Comparison of ENCODE assay signal across 8 mouse cellular contexts in the genomic region with DNA sequence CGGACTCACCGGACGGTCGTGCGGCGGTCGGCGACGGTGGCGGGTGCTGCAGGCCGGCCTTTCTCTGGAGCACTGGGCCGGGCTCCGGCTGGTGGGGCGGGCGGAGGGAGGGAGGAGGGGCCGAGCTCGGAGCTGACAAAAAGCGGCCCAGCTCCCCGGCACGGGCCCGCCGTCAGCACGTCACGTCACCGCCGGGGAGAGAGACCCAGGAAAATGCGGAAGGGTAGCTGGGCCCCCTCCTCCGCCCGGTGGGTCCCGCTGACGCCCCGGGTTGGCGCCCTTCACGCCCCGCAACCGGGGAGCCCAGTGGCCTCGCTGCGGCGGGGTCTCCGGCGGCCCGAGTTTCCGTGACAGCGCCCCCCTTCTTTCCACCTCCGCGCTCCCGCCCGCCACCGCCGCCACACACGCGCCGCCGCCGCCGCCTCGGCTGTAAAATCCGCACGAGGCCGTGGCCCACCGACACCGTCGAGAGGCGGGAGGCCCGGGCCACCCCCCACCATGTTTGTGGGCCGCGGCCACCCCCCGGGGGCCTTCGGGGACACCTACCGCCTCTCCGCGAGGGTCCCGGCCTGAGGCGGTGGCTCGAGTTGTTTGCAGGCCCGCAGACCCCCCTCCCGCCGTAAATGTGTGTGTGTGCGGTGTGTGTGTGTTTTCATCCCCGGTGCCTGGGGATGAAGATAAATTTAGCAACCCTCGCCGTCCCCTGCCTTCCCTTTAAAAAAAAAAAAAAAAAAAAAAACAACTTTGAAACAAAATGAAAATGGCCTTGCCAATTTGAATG. TPM values are rescaled to one million over a fixed set of nuclear protein-coding genes. Genes with fewer than 3 reads are reported as not detected.
DNase-seq lines count a peak whose midpoint lies in the region; ATAC-seq and TF ChIP-seq lines count a peak whose summit lies in the region.

Gene Zfx (minus strand): TSS at position 644 of the 781 bp plus-strand sequence.

- DNase-seq in heart, embryonic 10.5 days (ENCODE audit: low spot score) = peak; percentile 86
- peak; percentile 27 for DNase-seq in liver, adult 2 months (ENCODE audit: extremely low read depth, low read depth, low spot score)
- DNase-seq in monocyte, adult 2 months (ENCODE audit: low read depth in 1 of 2, low spot score in 2 of 2) = peak; percentile 13 to 58
- peak; percentile 68 to 69 for DNase-seq in spleen, postnatal 36 days (ENCODE audit: low spot score in 2 of 2)

- H3K4me3 ChIP-seq in C2C12 (ENCODE audit: insufficient read depth, poor library complexity, severe bottlenecking) = peak within 1 kb of the TSS; percentile 52
- peak within 1 kb of the TSS; percentile 66 for H3K4me3 ChIP-seq in bone marrow, adult 2 months (replicated peaks; ENCODE audit: control insufficient read depth, low read depth, low read length)
- H3K4me3 ChIP-seq in heart, embryonic 10.5 days = peak within 1 kb of the TSS; percentile 69
- H3K4me3 ChIP-seq in kidney, embryonic 14.5 days (ENCODE audit: low read length) = peak within 1 kb of the TSS; percentile 57
- H3K4me3 ChIP-seq in liver, adult 2 months (ENCODE audit: insufficient read depth, low read depth, low read length) = peak within 1 kb of the TSS; percentile 95

- peak within 1 kb of the TSS; percentile 97 for H3ac ChIP-seq in C2C12 (ENCODE audit: control insufficient read depth, insufficient read length, low read depth)

- H3K27me3 ChIP-seq in C2C12 (ENCODE audit: control insufficient read depth, insufficient read depth, insufficient read length) = no peaks in the 10 kb centered on the region
- peaks cover 63% of the 10 kb centered on the region; the same call in 1 of the 2 replicates for H3K27me3 ChIP-seq in heart, embryonic 10.5 days (ENCODE audit: insufficient read depth, poor library complexity, severe bottlenecking)
- H3K27me3 ChIP-seq in kidney, embryonic 14.5 days (ENCODE audit: control insufficient read depth, insufficient read depth, low read length) = peaks cover 5% of the 10 kb centered on the region; the same call in 1 of the 2 replicates
- H3K27me3 ChIP-seq in liver, adult 2 months (ENCODE audit: control insufficient read depth, insufficient read depth, low read length) = no peaks in the 10 kb centered on the region

- peak; percentile 51; the same call in 1 of the 2 replicates for ATAC-seq in erythroblast, adult 5-6 weeks (replicated peaks; ENCODE audit: low FRiP score, poor library complexity, severe bottlenecking)
- peak; percentile 91 for ATAC-seq in kidney, embryonic 14.5 days (ENCODE audit: low FRiP score, low TSS enrichment)

- H3K79me3 ChIP-seq in C2C12 (ENCODE audit: low read depth) = peaks cover 38% of the 10 kb centered on the region

- TF ChIP-seq CTCF in C2C12 (IDR thresholded peaks at IDR 0.05; ENCODE audit: control insufficient read depth, insufficient read depth, insufficient read length) = no peak
- TF ChIP-seq CTCF in bone marrow, adult 2 months (IDR thresholded peaks at IDR 0.05; ENCODE audit: control insufficient read depth, insufficient read depth, low read length) = no peak
- TF ChIP-seq CTCF in liver, adult 2 months (IDR thresholded peaks at IDR 0.05; ENCODE audit: low read depth, low read length) = 0 out of 2 replicates have a peak, but pooled peaks have one; percentile 6

- peak within 1 kb of the TSS; percentile 100 for H3K27ac ChIP-seq in bone marrow, adult 2 months (ENCODE audit: control insufficient read depth, insufficient read depth, low read depth, low read length, poor library complexity)
- peak within 1 kb of the TSS; percentile 98 for H3K27ac ChIP-seq in heart, embryonic 10.5 days
- peak within 1 kb of the TSS; percentile 100 for H3K27ac ChIP-seq in kidney, embryonic 14.5 days (ENCODE audit: low read depth, low read length)
- peak within 1 kb of the TSS; percentile 97 for H3K27ac ChIP-seq in liver, adult 2 months (replicated peaks; ENCODE audit: insufficient read depth, low read depth, low read length)

- peak; percentile 64; the same call in 1 of the 2 replicates for TF ChIP-seq POLR2A in bone marrow, adult 2 months (IDR thresholded peaks at IDR 0.05; ENCODE audit: borderline replicate concordance, control insufficient read depth, low read depth, low read length)
- TF ChIP-seq POLR2A in liver, adult 2 months (IDR thresholded peaks at IDR 0.05; ENCODE audit: extremely low read depth, insufficient read depth, low read length) = no peak

- H3K4me1 ChIP-seq in bone marrow, adult 2 months (ENCODE audit: control insufficient read depth, insufficient read depth, low read length) = no peaks in the 10 kb centered on the region
- H3K4me1 ChIP-seq in heart, embryonic 10.5 days = no peaks in the 10 kb centered on the region
- H3K4me1 ChIP-seq in kidney, embryonic 14.5 days (ENCODE audit: control insufficient read depth, insufficient read depth, low read length) = no peaks in the 10 kb centered on the region; the same call in 1 of the 2 replicates
- H3K4me1 ChIP-seq in liver, adult 2 months (ENCODE audit: control insufficient read depth, insufficient read depth, low read length) = peaks cover 5% of the 10 kb centered on the region

- H3K9me3 ChIP-seq in heart, embryonic 10.5 days = no peaks in the 10 kb centered on the region
- H3K9me3 ChIP-seq in kidney, embryonic 14.5 days (ENCODE audit: control insufficient read depth, low read length) = no peaks in the 10 kb centered on the region

- H3K9ac ChIP-seq in kidney, embryonic 14.5 days (ENCODE audit: low read depth, low read length) = peak within 1 kb of the TSS; percentile 90
- H3K9ac ChIP-seq in liver, adult 2 months (ENCODE audit: low read depth, low read length) = peak within 1 kb of the TSS; percentile 100

- H3K36me3 ChIP-seq in C2C12 (ENCODE audit: control insufficient read depth, insufficient read depth) = no peaks in the 10 kb centered on the region
- H3K36me3 ChIP-seq in heart, embryonic 10.5 days = no peaks in the 10 kb centered on the region
- no peaks in the 10 kb centered on the region for H3K36me3 ChIP-seq in kidney, embryonic 14.5 days (ENCODE audit: control insufficient read depth, insufficient read depth, low read length)
- no peaks in the 10 kb centered on the region for H3K36me3 ChIP-seq in liver, adult 2 months (ENCODE audit: control insufficient read depth, insufficient read depth, low read length)

- H3K4me2 ChIP-seq in kidney, embryonic 14.5 days (replicated peaks; ENCODE audit: low read depth, low read length) = peak within 1 kb of the TSS; percentile 35

- WGBS in bone marrow, adult 2 months = 16% methylated on average over 80 of the region's 82 CpGs
- WGBS in heart, embryonic 10.5 days = 22% methylated on average over 56 of the region's 82 CpGs
- WGBS in kidney, embryonic 14.5 days = 42% methylated on average over 44 of the region's 82 CpGs
- under 1% methylated on average over 44 of the region's 82 CpGs for WGBS in liver, adult 2 months

- peaks cover 39% of the 10 kb centered on the region for H3K79me2 ChIP-seq in C2C12 (ENCODE audit: control insufficient read depth, insufficient read depth)
- peaks cover 9% of the 10 kb centered on the region; the same call in 1 of the 2 replicates for H3K79me2 ChIP-seq in liver, adult 2 months (ENCODE audit: control insufficient read depth, insufficient read depth, low read length)

TF ChIP-seq in C2C12, 6 proteins besides CTCF, POLR2A, EP300 and RAD21:
- TF ChIP-seq CEBPB (IDR thresholded peaks at IDR 0.05; ENCODE audit: low read depth) (no peak), MYOD1 (IDR thresholded peaks at IDR 0.05; ENCODE audit: control insufficient read depth, insufficient read length, low read depth) (no peak), MAX (IDR thresholded peaks at IDR 0.05) (no peak), USF1 (IDR thresholded peaks at IDR 0.05; ENCODE audit: low read depth) (no peak), FOSL1 (IDR thresholded peaks at IDR 0.05; ENCODE audit: insufficient read depth, low read length, poor library complexity, severe bottlenecking) (no peak), MYOG (IDR thresholded peaks at IDR 0.05; ENCODE audit: control insufficient read depth, extremely low read depth, insufficient read length) (no peak)

RNA-seq across cellular contexts. Expression of gene Zfx, which starts in this region (rescaled TPM):
- 5.3 TPM for polyA plus RNA-seq in C2C12 (2012; fragmentation: generic; extraction: Trizol)
- 9.8 and 11.1 TPM in 2 replicates for polyA plus RNA-seq in bone marrow, adult 2 months (2011; ENCODE audit: insufficient read depth, insufficient read length, low replicate concordance, missing spikeins)
- 11.1 and 23.6 TPM in 2 replicates for total RNA-seq in erythroblast, adult 5-6 weeks (2015; ENCODE audit: low replicate concordance)
- total RNA-seq in erythroblast, adult 5-6 weeks (2017; ENCODE audit: low replicate concordance) = 12.4 and 25.9 TPM in 2 replicates
- polyA plus RNA-seq in heart, embryonic 10.5 days (2016; fragmentation: Nextera tagmentation; extraction: Ambion mirVana) = 21.7 and 25.7 TPM in 2 replicates
- 24.9 and 44.1 TPM in 2 replicates for polyA plus RNA-seq in kidney, embryonic 14.5 days (2014; fragmentation: Nextera tagmentation; extraction: Ambion mirVana)
- total RNA-seq in liver, adult 2 months (2014; rRNA removed) = 13.8 and 14.4 TPM in 2 replicates
- polyA plus RNA-seq in liver, adult 2 months (2012; rRNA removed) = 1.9 and 2.1 TPM in 2 replicates

Comparison
In these comparisons a context has a peak if more than half of its experiments do, and no peak if none do; other contexts are left out.
1. Peak in every context shown above with its lines: DNase-seq, ATAC-seq, H3K4me3 ChIP-seq and H3K27ac ChIP-seq.
2. DNase-seq: peak in every context shown above with its lines; median percentile 86 in heart, embryonic 10.5 days; 68 in spleen, postnatal 36 days; 36 in monocyte, adult 2 months; 27 in liver, adult 2 months.